8 mouse cellular contexts compared by ENCODE assay signal in genomic region chr9:122729500-122729899, GRCm38 (mm10). TPM values are rescaled to one million over a fixed set of nuclear protein-coding genes. Genes with fewer than 3 reads are reported as not detected.
DNase-seq lines count a peak whose midpoint lies in the region; ATAC-seq lines count a peak whose summit lies in the region.
"Had no signal": no experiment of that assay in that cellular context is flagged by ENCODE, and none has a peak within 500 bp of the region (broad histone marks: within the 10 kb centered on the region; RNA-seq: fewer than 3 reads in every experiment).

No protein-coding gene starts in this region.

- peak; percentile 85 for ATAC-seq in forebrain, embryonic 16.5 days
- peak; percentile 39; the same call in 1 of the 2 replicates for ATAC-seq in neutrophil, adult 5-6 weeks (ENCODE audit: extremely low read depth, insufficient number of reproducible peaks, low FRiP score, poor library complexity, severe bottlenecking)

- 18% methylated on average over 10 of the region's 10 CpGs for WGBS in forebrain, embryonic 16.5 days
- 23% methylated on average over 10 of the region's 10 CpGs for WGBS in limb, embryonic 10.5 days

- H3K9ac ChIP-seq in forebrain, embryonic 16.5 days (replicated peaks; ENCODE audit: low read depth, low read length), result no peak overlapping the region

- H3K27ac ChIP-seq in forebrain, embryonic 16.5 days (ENCODE audit: low read length), result no peak overlapping the region
- H3K27ac ChIP-seq in limb, embryonic 10.5 days, result no peak overlapping the region

- no peaks in the 10 kb centered on the region for H3K36me3 ChIP-seq in forebrain, embryonic 16.5 days (ENCODE audit: control insufficient read depth, insufficient read depth)
- no peaks in the 10 kb centered on the region for H3K36me3 ChIP-seq in limb, embryonic 10.5 days

- H3K4me1 ChIP-seq in forebrain, embryonic 16.5 days (replicated peaks; ENCODE audit: control insufficient read depth, insufficient read depth, low read length), result peaks cover 5% of the 10 kb centered on the region
- H3K4me1 ChIP-seq in limb, embryonic 10.5 days, result no peaks in the 10 kb centered on the region

- no peaks in the 10 kb centered on the region for H3K9me3 ChIP-seq in forebrain, embryonic 16.5 days (ENCODE audit: control insufficient read depth, low read length)
- H3K9me3 ChIP-seq in limb, embryonic 10.5 days (replicated peaks), result no peaks in the 10 kb centered on the region

- H3K27me3 ChIP-seq in forebrain, embryonic 16.5 days (replicated peaks; ENCODE audit: control insufficient read depth, insufficient read depth, low read length), result peaks cover 7% of the 10 kb centered on the region; the same call in 1 of the 2 replicates
- H3K27me3 ChIP-seq in limb, embryonic 10.5 days (ENCODE audit: low read depth, poor library complexity, severe bottlenecking), result peaks cover 29% of the 10 kb centered on the region

- DNase-seq in A20 (ENCODE audit: low read depth, low spot score), result peak; percentile 59
- peak; percentile 36 for DNase-seq in CD4-positive helper T cell, adult 2 months (ENCODE audit: low read depth, low spot score)
- DNase-seq in c-Kit-positive CD71-positive TER-119-positive erythroid progenitor cells, embryonic 14.5 days (ENCODE audit: low spot score), result peak; percentile 31
- peak; percentile 28 to 33 for DNase-seq in kidney, adult 8-10 months
- DNase-seq in limb, embryonic 10.5 days (ENCODE audit: low spot score), result peak; percentile 55

- H3K4me3 ChIP-seq in forebrain, embryonic 16.5 days (replicated peaks; ENCODE audit: low read length), result no peak overlapping the region
- no peak overlapping the region for H3K4me3 ChIP-seq in limb, embryonic 10.5 days

- H3K4me2 ChIP-seq in forebrain, embryonic 16.5 days (ENCODE audit: low read length), result 0 out of 2 replicates have a peak overlapping the region, but pooled peaks have one; percentile 17

RNA-seq across cellular contexts. Expression of gene Topaz1, which starts 17.6 kb away (rescaled TPM):
- not detected in 2 replicates for polyA plus RNA-seq in forebrain, embryonic 16.5 days (2015; fragmentation: Nextera tagmentation; extraction: Ambion mirVana)
- 0.04 TPM in 1 of 2 replicates, not detected in the other for polyA plus RNA-seq in limb, embryonic 10.5 days (2016; fragmentation: Nextera tagmentation; extraction: Ambion mirVana)
- total RNA-seq in neutrophil, adult 5-6 weeks (2017), result not detected in 2 replicates
- polyA plus RNA-seq: heart, embryonic 14.5 days had no signal
